Mouse (Mus musculus) neural tube, embryonic 11.5 days (tissue): ENCODE results near the gene Fkbp10. TPM values are rescaled to one million over a fixed set of nuclear protein-coding genes. Genes with fewer than 3 reads are reported as not detected.

Experiments
- ATAC-seq: fragments of 200-750 bp; cut with Nextera tagmentation; 2 replicates; pipeline ENCODE4 v1.8.0; 2017; ENCODE audit warnings: moderate number of reproducible peaks, mild to moderate bottlenecking, moderate TSS enrichment, moderate library complexity; ENCODE audit not compliant: insufficient read depth, low FRiP score, low TSS enrichment
- DNase-seq: peaks from one replicate; pipeline ENCODE4 v3.0.0-alpha.2; 2015; ENCODE audit warnings: low spot score
- H3K27ac ChIP-seq: fragments of 300-500 bp; sonication (generic); 2 replicates; pipeline ENCODE4 v1.5.1; 2014; ENCODE audit warnings: low read depth, mild to moderate bottlenecking, low read length
- H3K27me3 ChIP-seq: fragments of 300-500 bp; sonication (generic); 2 replicates; pipeline ENCODE4 v1.6.1; 2014; ENCODE audit warnings: mild to moderate bottlenecking, low read length, mixed read lengths; ENCODE audit not compliant: control insufficient read depth, insufficient read depth
- H3K36me3 ChIP-seq: fragments of 300-500 bp; sonication (generic); 2 replicates; pipeline ENCODE4 v1.6.1; 2014; ENCODE audit warnings: mild to moderate bottlenecking, low read length, moderate library complexity, mixed read lengths; ENCODE audit not compliant: control insufficient read depth, insufficient read depth
- H3K4me1 ChIP-seq: fragments of 300-500 bp; sonication (generic); 2 replicates; pipeline ENCODE4 v1.6.1; 2014; ENCODE audit warnings: low read length, mixed read lengths; ENCODE audit not compliant: control insufficient read depth, insufficient read depth
- H3K4me2 ChIP-seq: fragments of 300-500 bp; sonication (generic); 2 replicates; pipeline ENCODE4 v1.6.1; 2014; ENCODE audit warnings: low read depth, mild to moderate bottlenecking, moderate library complexity
- H3K4me3 ChIP-seq: fragments of 300-500 bp; sonication (generic); 2 replicates; pipeline ENCODE4 v1.5.1; 2014; ENCODE audit warnings: low read depth, low read length
- H3K9ac ChIP-seq: fragments of 300-500 bp; sonication (generic); 2 replicates; pipeline ENCODE4 v1.6.1; 2014; ENCODE audit warnings: mild to moderate bottlenecking, low read length
- H3K9me3 ChIP-seq: fragments of 300-500 bp; sonication (generic); 2 replicates; pipeline ENCODE4 v1.6.1; 2016; ENCODE audit warnings: low read length; ENCODE audit not compliant: control insufficient read depth
- WGBS: fragments of 180-500 bp; shearing (Covaris S2); extraction: QIAGEN DNeasy Blood & Tissue Kit; methylation state at CpG from one replicate; pipeline ENCODE4 v1.1.7; 2014; 5-methylcytosine and 5-hydroxymethylcytosine counted together
- polyA plus RNA-seq: library from polyadenylated mRNA; unstranded; fragments of >200 nt; fragmentation: Nextera tagmentation; extraction: Ambion mirVana; gene quantifications from 2 replicates; pipeline ENCODE4 v1.2.1, GENCODE M21; 2014

Fkbp10 gene
- polyA plus RNA-seq, 1 experiment from 2014 or later = 47.7 TPM

GRCm38 (mm10) chr11:100404456-100405074 is 10.9 kb upstream of the Fkbp10 start:
- Histone ChIP-seq H3K9me3 (no peaks in the 10 kb centered on the region), H3K9ac (no peak overlapping the region), H3K4me1 (no peaks in the 10 kb centered on the region; the same call in 1 of the 2 replicates), H3K4me2 (no peak overlapping the region), H3K27me3 (no peaks in the 10 kb centered on the region), H3K4me3 (no peak overlapping the region), H3K36me3 (no peaks in the 10 kb centered on the region), H3K27ac (no peak overlapping the region)
- no peak for DNase-seq
- no peak for ATAC-seq
- 84% methylated on average over 3 of the region's 3 CpGs for WGBS

GRCm38 (mm10) chr11:100406273-100406672 is 9.2 kb upstream of the Fkbp10 start:
- DNase-seq = no peak
- H3K36me3 ChIP-seq = no peaks in the 10 kb centered on the region
- no peaks in the 10 kb centered on the region for H3K9me3 ChIP-seq
- no peak overlapping the region for H3K4me3 ChIP-seq
- no peak for ATAC-seq
- H3K9ac ChIP-seq = no peak overlapping the region
- H3K27ac ChIP-seq = no peak overlapping the region
- 83% methylated on average over 8 of the region's 8 CpGs for WGBS
- no peak overlapping the region for H3K4me2 ChIP-seq
- no peaks in the 10 kb centered on the region for H3K27me3 ChIP-seq
- no peaks in the 10 kb centered on the region; the same call in 1 of the 2 replicates for H3K4me1 ChIP-seq

- Histone ChIP-seq H3K27me3 (no peaks in the 10 kb centered on the region), H3K4me2 (no peak overlapping the region), H3K9me3 (no peaks in the 10 kb centered on the region), H3K4me1 (no peaks in the 10 kb centered on the region; the same call in 1 of the 2 replicates), H3K9ac (no peak overlapping the region), H3K27ac (no peak overlapping the region), H3K4me3 (no peak overlapping the region), H3K36me3 (no peaks in the 10 kb centered on the region)
- ATAC-seq (no peak), DNase-seq (no peak)
- 78% methylated on average over 5 of the region's 5 CpGs for WGBS
Observed at GRCm38 (mm10) chr11:100406995-100407705, 8.3 kb upstream of the Fkbp10 start.

- H3K27me3 ChIP-seq = no peaks in the 10 kb centered on the region
- ATAC-seq = no peak
- no peaks in the 10 kb centered on the region for H3K36me3 ChIP-seq
- no peak overlapping the region for H3K9ac ChIP-seq
- H3K4me3 ChIP-seq = no peak overlapping the region
- 45% methylated on average over 10 of the region's 10 CpGs for WGBS
- H3K27ac ChIP-seq = no peak overlapping the region
- H3K4me2 ChIP-seq = no peak overlapping the region
- H3K4me1 ChIP-seq = peaks cover 1% of the 10 kb centered on the region; the same call in 1 of the 2 replicates
- no peaks in the 10 kb centered on the region for H3K9me3 ChIP-seq
- DNase-seq = peak; percentile 60
Observed at GRCm38 (mm10) chr11:100408076-100408834, 7.2 kb upstream of the Fkbp10 start.

GRCm38 (mm10) chr11:100408835-100409462 is 6.5 kb upstream of the Fkbp10 start:
- WGBS = 93% methylated on average over 12 of the region's 12 CpGs

GRCm38 (mm10) chr11:100409686-100410085 is 5.8 kb upstream of the Fkbp10 start:
- Histone ChIP-seq H3K4me3 (no peak overlapping the region), H3K9ac (no peak overlapping the region), H3K27ac (no peak overlapping the region), H3K36me3 (no peaks in the 10 kb centered on the region), H3K27me3 (0 out of 2 replicates have a peak, but pooled peaks cover 3% of the 10 kb centered on the region), H3K4me1 (peaks cover 7% of the 10 kb centered on the region; the same call in 1 of the 2 replicates), H3K9me3 (no peaks in the 10 kb centered on the region), H3K4me2 (no peak overlapping the region)
- 81% methylated on average over 3 of the region's 3 CpGs for WGBS
- ATAC-seq = no peak
- no peak for DNase-seq

More at GRCm38 (mm10) chr11:100408835-100409462, 6.5 kb upstream of the Fkbp10 start:
- H3K9me3 ChIP-seq = no peaks in the 10 kb centered on the region
- 0 out of 2 replicates have a peak, but pooled peaks cover 3% of the 10 kb centered on the region for H3K27me3 ChIP-seq
- H3K36me3 ChIP-seq = no peaks in the 10 kb centered on the region
- no peak overlapping the region for H3K4me2 ChIP-seq
- H3K4me3 ChIP-seq = no peak overlapping the region
- no peak for ATAC-seq
- H3K27ac ChIP-seq = no peak overlapping the region
- H3K4me1 ChIP-seq = peaks cover 6% of the 10 kb centered on the region; the same call in 1 of the 2 replicates
- no peak overlapping the region for H3K9ac ChIP-seq
- DNase-seq = no peak

GRCm38 (mm10) chr11:100411736-100412135 is 3.8 kb upstream of the Fkbp10 start:
- Histone ChIP-seq H3K9me3 (no peaks in the 10 kb centered on the region), H3K27ac (no peak overlapping the region), H3K9ac (no peak overlapping the region), H3K4me1 (peaks cover 7% of the 10 kb centered on the region; the same call in 1 of the 2 replicates), H3K36me3 (no peaks in the 10 kb centered on the region), H3K4me2 (no peak overlapping the region), H3K4me3 (no peak overlapping the region), H3K27me3 (peaks cover 8% of the 10 kb centered on the region; the same call in 1 of the 2 replicates)
- no peak for ATAC-seq
- no peak for DNase-seq
- 82% methylated on average over 11 of the region's 11 CpGs for WGBS

GRCm38 (mm10) chr11:100413541-100413940 is 2.0 kb upstream of the Fkbp10 start:
- no peaks in the 10 kb centered on the region for H3K9me3 ChIP-seq
- peak overlapping the region; percentile 73 for H3K9ac ChIP-seq
- H3K27ac ChIP-seq = no peak overlapping the region
- H3K4me3 ChIP-seq = peak overlapping the region; percentile 61
- ATAC-seq (no peak), DNase-seq (no peak)
- peaks cover 8% of the 10 kb centered on the region; the same call in 1 of the 2 replicates for H3K27me3 ChIP-seq
- H3K36me3 ChIP-seq = no peaks in the 10 kb centered on the region
- H3K4me2 ChIP-seq = peak overlapping the region; percentile 69
- H3K4me1 ChIP-seq = peaks cover 7% of the 10 kb centered on the region; the same call in 1 of the 2 replicates
- 70% methylated on average over 11 of the region's 11 CpGs for WGBS
